Mouse (Mus musculus) MEL (cell line): ENCODE measurements around the gene Pde1c. TPM values are rescaled to one million over a fixed set of nuclear protein-coding genes. Genes with fewer than 3 reads are reported as not detected.

Experiments
- DNase-seq: peaks from one replicate; pipeline ENCODE4 v3.0.0; 2011; ENCODE audit warnings: low read depth, low spot score
- H3K27ac ChIP-seq: 2 replicates; pipeline ENCODE4 v1.5.1; 2012; ENCODE audit warnings: low read depth, mild to moderate bottlenecking, control low read depth, low read length, moderate library complexity; ENCODE audit not compliant: control insufficient read depth
- H3K27me3 ChIP-seq, 2 experiments: fragments of 150-350 bp in 1 of 2; sonication (generic) in 1 of 2; 2 replicates each; pipeline ENCODE4 v1.6.1; 2012; ENCODE audit warnings: low read length in 2 of 2, mild to moderate bottlenecking in 2 of 2, improper control_type of control experiment in 1 of 2, moderate library complexity in 1 of 2; ENCODE audit not compliant: insufficient read depth in 2 of 2, control insufficient read depth in 1 of 2
- H3K36me3 ChIP-seq, 2 experiments: 2 replicates each; pipeline ENCODE4 v1.6.1; 2012 to 2014; ENCODE audit warnings: low read length in 2 of 2, improper control_type of control experiment in 1 of 2, inconsistent platforms in 1 of 2, mild to moderate bottlenecking in 1 of 2; ENCODE audit not compliant: insufficient read depth in 2 of 2, control insufficient read depth in 1 of 2
- H3K4me1 ChIP-seq, 2 experiments: fragments of 150-350 bp in 1 of 2; sonication (generic) in 1 of 2; 2 replicates each; pipeline ENCODE4 v1.6.1; 2012; ENCODE audit warnings: low read length in 2 of 2, improper control_type of control experiment in 1 of 2, mild to moderate bottlenecking in 1 of 2; ENCODE audit not compliant: insufficient read depth in 2 of 2, control insufficient read depth in 1 of 2
- H3K4me3 ChIP-seq, 2 experiments: fragments of 150-350 bp in 1 of 2; sonication (generic) in 1 of 2; 2 replicates each; pipeline ENCODE4 v1.5.1; 2012; ENCODE audit warnings: low read depth in 2 of 2, low read length in 2 of 2, mild to moderate bottlenecking in 2 of 2, moderate library complexity in 2 of 2, control low read depth in 1 of 2, improper control_type of control experiment in 1 of 2; ENCODE audit not compliant: control insufficient read depth in 1 of 2, insufficient read depth in 1 of 2
- H3K79me2 ChIP-seq: 2 replicates; pipeline ENCODE4 v1.6.1; 2012; ENCODE audit warnings: mild to moderate bottlenecking, low read length, moderate library complexity; ENCODE audit not compliant: control insufficient read depth, poor library complexity, insufficient read depth
- H3K9ac ChIP-seq: 2 replicates; pipeline ENCODE4 v1.6.1; 2012; ENCODE audit warnings: low read depth, mild to moderate bottlenecking, control low read depth, low read length, moderate library complexity; ENCODE audit not compliant: control insufficient read depth, poor library complexity, severe bottlenecking
- H3K9me3 ChIP-seq: fragments of 150-350 bp; sonication (generic); replicated peaks from 2 replicates; pipeline ENCODE4 v1.6.1; 2012; ENCODE audit warnings: mild to moderate bottlenecking, low read length, improper control_type of control experiment, moderate library complexity; ENCODE audit not compliant: insufficient read depth
- BHLHE40 ChIP-seq: IDR thresholded peaks from 2 replicates; pipeline ENCODE4 v1.6.1; 2012; ENCODE audit warnings: low read depth, mild to moderate bottlenecking, inconsistent platforms, low read length, improper control_type of control experiment, borderline replicate concordance
- CHD1 ChIP-seq: IDR thresholded peaks from 2 replicates; pipeline ENCODE4 v1.6.1; 2012; ENCODE audit warnings: low read depth, mild to moderate bottlenecking, inconsistent platforms, low read length, improper control_type of control experiment
- CTCF ChIP-seq, 3 experiments: IDR thresholded peaks in 2 of 3; conservative IDR thresholded peaks in 1 of 3; 2 replicates each; pipeline ENCODE4 v1.5.1; 2011 to 2012; ENCODE audit warnings: low read length in 3 of 3, low read depth in 2 of 3, mild to moderate bottlenecking in 2 of 3, improper control_type of control experiment in 1 of 3, inconsistent platforms in 1 of 3, mixed read lengths in 1 of 3, moderate library complexity in 1 of 3; ENCODE audit not compliant: control insufficient read depth in 1 of 3, insufficient read depth in 1 of 3, poor library complexity in 1 of 3, severe bottlenecking in 1 of 3
- ELF1 ChIP-seq: IDR thresholded peaks from 2 replicates; pipeline ENCODE4 v1.6.1; 2014; ENCODE audit warnings: low read depth, mild to moderate bottlenecking, inconsistent platforms, low read length, improper control_type of control experiment, moderate library complexity
- EP300 ChIP-seq, 2 experiments: IDR thresholded peaks; 2 replicates each; pipeline ENCODE4 v1.6.1; 2011; ENCODE audit warnings: improper control_type of control experiment in 2 of 2, low read length in 2 of 2, low read depth in 1 of 2, mild to moderate bottlenecking in 1 of 2
- GABPA ChIP-seq: IDR thresholded peaks from 2 replicates; pipeline ENCODE4 v1.6.1; 2012; ENCODE audit warnings: low read depth, mild to moderate bottlenecking, inconsistent platforms, low read length, improper control_type of control experiment, moderate library complexity
- HCFC1 ChIP-seq: IDR thresholded peaks from 2 replicates; pipeline ENCODE4 v1.6.1; 2012; ENCODE audit warnings: low read depth, mild to moderate bottlenecking, inconsistent platforms, low read length, improper control_type of control experiment, moderate library complexity
- MAFK ChIP-seq: IDR thresholded peaks from 2 replicates; pipeline ENCODE4 v1.6.1; 2011; ENCODE audit warnings: low read depth, mild to moderate bottlenecking, low read length, improper control_type of control experiment, borderline replicate concordance
- MAX ChIP-seq: IDR thresholded peaks from 2 replicates; pipeline ENCODE4 v1.6.1; 2011; ENCODE audit warnings: low read length, improper control_type of control experiment
- MEF2A ChIP-seq: IDR thresholded peaks from 2 replicates; pipeline ENCODE4 v1.6.1; 2014; ENCODE audit warnings: low read depth, mild to moderate bottlenecking, inconsistent platforms, low read length, improper control_type of control experiment; ENCODE audit not compliant: poor library complexity, insufficient replicate concordance, severe bottlenecking; ENCODE audit errors: extremely low read depth
- MYB ChIP-seq: IDR thresholded peaks from 2 replicates; pipeline ENCODE4 v1.6.1; 2011; ENCODE audit warnings: mild to moderate bottlenecking, low read depth, low read length, improper control_type of control experiment
- MYC ChIP-seq: IDR thresholded peaks from 2 replicates; pipeline ENCODE4 v1.6.1; 2011; ENCODE audit warnings: low read depth, mild to moderate bottlenecking, low read length, improper control_type of control experiment, moderate library complexity
- NELFE ChIP-seq: IDR thresholded peaks from 2 replicates; pipeline ENCODE4 v1.6.1; 2011; ENCODE audit warnings: low read depth, low read length, improper control_type of control experiment
- POLR2AphosphoS5 ChIP-seq: IDR thresholded peaks from 2 replicates; pipeline ENCODE4 v1.6.1; 2012; ENCODE audit warnings: low read depth, borderline replicate concordance, mild to moderate bottlenecking, inconsistent platforms, low read length, moderate library complexity, mixed read lengths
- RAD21 ChIP-seq: IDR thresholded peaks from 2 replicates; pipeline ENCODE4 v1.6.1; 2011; ENCODE audit warnings: mild to moderate bottlenecking, low read depth, low read length, improper control_type of control experiment
- TAL1 ChIP-seq: IDR thresholded peaks from 2 replicates; pipeline ENCODE4 v1.6.1; 2012; ENCODE audit warnings: mild to moderate bottlenecking, inconsistent platforms, low read length, moderate library complexity, mixed read lengths
- TBP ChIP-seq: IDR thresholded peaks from 2 replicates; pipeline ENCODE4 v1.8.0; 2011; ENCODE audit warnings: low read depth, low read length, improper control_type of control experiment
- UBTF ChIP-seq: IDR thresholded peaks from 2 replicates; pipeline ENCODE4 v1.6.1; 2012; ENCODE audit warnings: low read depth, mild to moderate bottlenecking, inconsistent platforms, low read length, improper control_type of control experiment, moderate library complexity, borderline replicate concordance; ENCODE audit not compliant: insufficient read depth
- USF2 ChIP-seq, 2 experiments: IDR thresholded peaks; 2 replicates each; pipeline ENCODE4 v1.6.1; 2011 to 2012; ENCODE audit warnings: improper control_type of control experiment in 2 of 2, low read length in 2 of 2, borderline replicate concordance in 1 of 2, inconsistent platforms in 1 of 2, low read depth in 1 of 2, mild to moderate bottlenecking in 1 of 2; ENCODE audit not compliant: insufficient read depth in 1 of 2
- ZC3H11A ChIP-seq: IDR thresholded peaks from 2 replicates; pipeline ENCODE4 v1.6.1; 2012; ENCODE audit warnings: low read depth, mild to moderate bottlenecking, inconsistent platforms, low read length, improper control_type of control experiment
- ZKSCAN1 ChIP-seq: IDR thresholded peaks from 2 replicates; pipeline ENCODE4 v1.6.1; 2012; ENCODE audit warnings: low read depth, mild to moderate bottlenecking, inconsistent platforms, low read length, improper control_type of control experiment, moderate library complexity
- ZMIZ1 ChIP-seq: IDR thresholded peaks from 2 replicates; pipeline ENCODE4 v1.6.1; 2012; ENCODE audit warnings: low read depth, mild to moderate bottlenecking, inconsistent platforms, low read length, improper control_type of control experiment, moderate library complexity
- polyA plus RNA-seq, 2 experiments: library from polyadenylated mRNA; stranded (reverse) in 1 of 2; unstranded in 1 of 2; fragments of >175 nt in 1 of 2; fragments of >200 nt in 1 of 2; gene quantifications; 2 replicates each; pipeline versions ENCODE4 v1.2.1 to v1.2.4; 2012; ENCODE audit warnings: low replicate concordance in 2 of 2, low read depth in 1 of 2; ENCODE audit not compliant: insufficient read length in 2 of 2, insufficient read depth in 1 of 2, missing spikeins in 1 of 2
- total RNA-seq: library from RNA; depleted of rRNA; stranded (reverse); fragments of 300-350 nt; gene quantifications from 2 replicates; pipeline ENCODE4 v1.2.3, GENCODE M21; 2012

Gene Pde1c
- total and polyA plus RNA-seq, 3 experiments = not detected

DNA sequence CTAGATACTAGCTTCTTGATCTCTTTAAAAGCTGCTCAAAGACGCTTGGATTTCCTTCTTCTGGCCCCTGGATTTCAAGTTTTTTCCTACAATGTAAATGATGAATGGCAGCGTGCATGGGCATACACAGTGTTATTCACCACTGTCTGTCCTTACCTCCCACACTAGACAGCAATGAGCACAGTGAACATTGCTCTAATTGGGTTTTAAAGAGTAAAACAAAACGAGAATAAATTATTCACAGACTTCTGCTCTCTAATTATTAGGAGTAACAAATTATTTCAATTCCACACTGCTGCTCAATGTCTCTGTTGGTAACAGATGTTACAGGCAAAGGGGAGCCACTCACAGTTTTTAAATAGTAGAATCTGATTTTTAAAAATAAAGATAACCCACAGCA is 146.0 kb downstream of the Pde1c start:
- TF ChIP-seq TAL1 (no peak), GABPA (no peak)
- TF ChIP-seq, all 39 proteins: peak for 0
- no peaks in the 10 kb centered on the region for H3K27me3 ChIP-seq
- DNase-seq = no peak
- H3K9ac ChIP-seq = no peak overlapping the region
- H3K9me3 ChIP-seq = no peaks in the 10 kb centered on the region
- H3K4me3 ChIP-seq = no peak overlapping the region
- no peaks in the 10 kb centered on the region for H3K79me2 ChIP-seq
- no peaks in the 10 kb centered on the region for H3K36me3 ChIP-seq
- H3K4me1 ChIP-seq = no peaks in the 10 kb centered on the region
- no peak overlapping the region for H3K27ac ChIP-seq

DNA sequence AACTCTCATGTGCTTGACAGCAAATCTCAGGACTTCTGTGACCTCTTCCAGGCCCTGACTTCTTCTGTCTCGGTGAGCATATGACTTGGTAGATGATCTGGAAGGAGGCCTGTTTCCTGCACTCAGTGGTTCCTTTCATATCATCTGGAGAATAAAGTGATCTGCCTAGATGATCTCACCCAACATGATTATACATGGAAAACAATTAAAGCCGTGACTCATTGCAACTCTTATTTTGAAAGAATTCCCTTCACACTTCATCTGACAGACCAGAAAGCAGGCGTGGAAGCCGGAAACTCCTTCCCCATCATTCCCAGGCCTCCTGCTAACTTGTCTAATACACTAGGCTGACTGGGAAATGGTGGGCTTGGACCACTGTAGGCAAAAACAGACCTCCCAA is 152.7 kb downstream of the Pde1c start:
- Histone ChIP-seq H3K9me3 (no peaks in the 10 kb centered on the region), H3K36me3 (no peaks in the 10 kb centered on the region), H3K9ac (no peak overlapping the region), H3K79me2 (no peaks in the 10 kb centered on the region), H3K4me3 (no peak overlapping the region), H3K27ac (no peak overlapping the region), H3K27me3 (no peaks in the 10 kb centered on the region), H3K4me1 (no peaks in the 10 kb centered on the region)
- no peak for DNase-seq
- TF ChIP-seq EP300 (IDR thresholded peaks at IDR 0.05; ENCODE audit: low read depth in 1 of 2, low read length in 2 of 2) (no peak), RAD21 (no peak), CTCF (IDR thresholded peaks at IDR 0.05 in 2 of 3, conservative IDR thresholded peaks at IDR 0.05 in 1 of 3; ENCODE audit: control insufficient read depth in 1 of 3, insufficient read depth in 1 of 3, low read depth in 2 of 3, low read length in 3 of 3, poor library complexity in 1 of 3, severe bottlenecking in 1 of 3) (no peak), ZMIZ1 (no peak), MEF2A (no peak), ELF1 (no peak)

GRCm38 (mm10) chr6:56389178-56389577 is 179.7 kb downstream of the Pde1c start:
- Histone ChIP-seq H3K4me3 (no peak overlapping the region), H3K27me3 (no peaks in the 10 kb centered on the region), H3K27ac (no peak overlapping the region), H3K9ac (no peak overlapping the region), H3K36me3 (no peaks in the 10 kb centered on the region), H3K79me2 (no peaks in the 10 kb centered on the region), H3K4me1 (no peaks in the 10 kb centered on the region), H3K9me3 (no peaks in the 10 kb centered on the region)
- TF ChIP-seq TAL1 (no peak), HCFC1 (no peak), ZC3H11A (no peak), UBTF (no peak), USF2 (IDR thresholded peaks at IDR 0.05; ENCODE audit: borderline replicate concordance in 1 of 2, insufficient read depth in 1 of 2, low read depth in 1 of 2, low read length in 2 of 2) (no peak), NELFE (no peak), TBP (no peak), CHD1 (no peak), MYB (no peak), POLR2AphosphoS5 (no peak), ZKSCAN1 (no peak), MYC (no peak), BHLHE40 (no peak), MAX (no peak), MAFK (no peak)
- DNase-seq = no peak
